Mouse (Mus musculus) monocyte, adult 2 months (primary cell): ENCODE results near the gene Akr1c19.
"Not testable (repeated sequence)": the region's sequence is repeated elsewhere in the genome, so short reads cannot be mapped to it uniquely, and the experiment has no call there.

Source experiments
- DNase-seq, 2 experiments: peaks; one replicate each; pipeline ENCODE4 v3.0.0; 2022; ENCODE audit warnings: low spot score in 2 of 2, low read depth in 1 of 2

The Akr1c19 gene

DNA sequence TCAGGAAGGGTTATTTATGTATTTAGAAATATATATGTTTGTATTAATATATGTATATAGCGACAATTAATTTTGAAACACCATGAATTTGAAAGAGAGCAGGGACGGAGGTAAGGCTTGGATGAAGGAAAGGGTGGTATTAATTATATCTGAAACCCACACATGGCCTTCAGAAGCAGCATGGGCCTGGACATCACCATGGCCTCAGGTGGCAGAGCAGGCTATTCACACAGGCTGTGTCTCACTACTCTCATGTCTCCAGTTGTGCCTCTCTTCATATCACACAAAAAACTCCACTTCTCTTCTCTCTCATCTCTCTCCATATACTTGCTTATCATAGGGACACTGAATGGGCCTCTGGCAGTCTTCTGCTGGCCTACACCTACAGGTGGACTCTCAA is 37.0 kb downstream of the Akr1c19 start:
- DNase-seq = not testable (repeated sequence)

DNA sequence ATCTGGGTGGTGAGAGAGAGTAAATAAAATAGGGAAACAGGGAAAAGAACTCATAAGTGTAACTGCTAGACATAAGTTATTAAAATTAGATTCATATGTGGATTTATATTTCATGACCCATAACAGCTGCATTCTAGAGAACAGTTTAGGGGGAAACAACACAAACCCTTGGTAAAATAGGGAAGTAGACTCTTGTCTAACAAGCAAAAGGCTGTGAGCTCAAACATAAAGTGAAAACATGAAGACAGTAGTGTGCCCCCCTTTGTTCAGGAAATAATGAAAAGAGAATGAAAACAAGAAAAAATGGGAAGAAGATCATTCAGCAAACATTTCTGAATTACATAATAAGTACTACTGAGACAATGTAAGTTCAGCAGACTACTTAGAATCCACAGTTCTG is 42.4 kb downstream of the Akr1c19 start:
- no peak for DNase-seq

DNA sequence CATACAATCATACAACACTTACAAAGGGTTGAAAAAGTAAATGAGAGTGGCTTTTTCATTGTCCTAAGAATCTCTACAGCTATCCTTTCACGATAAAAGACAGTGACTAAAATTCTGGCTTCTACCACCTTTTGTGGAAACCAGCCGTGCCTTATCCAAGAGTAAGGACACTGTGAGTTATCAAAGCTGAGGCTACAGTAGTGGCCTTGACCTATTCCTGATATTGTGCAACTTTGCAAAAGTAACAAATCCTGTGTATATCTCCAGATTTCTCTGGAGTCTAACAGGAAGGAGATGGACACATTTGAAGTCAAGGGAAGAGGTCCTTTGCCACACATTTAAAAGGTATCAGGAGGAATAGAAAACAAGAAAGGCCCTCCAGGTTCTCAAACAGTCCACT is 49.0 kb downstream of the Akr1c19 start:
- no peak for DNase-seq

DNA sequence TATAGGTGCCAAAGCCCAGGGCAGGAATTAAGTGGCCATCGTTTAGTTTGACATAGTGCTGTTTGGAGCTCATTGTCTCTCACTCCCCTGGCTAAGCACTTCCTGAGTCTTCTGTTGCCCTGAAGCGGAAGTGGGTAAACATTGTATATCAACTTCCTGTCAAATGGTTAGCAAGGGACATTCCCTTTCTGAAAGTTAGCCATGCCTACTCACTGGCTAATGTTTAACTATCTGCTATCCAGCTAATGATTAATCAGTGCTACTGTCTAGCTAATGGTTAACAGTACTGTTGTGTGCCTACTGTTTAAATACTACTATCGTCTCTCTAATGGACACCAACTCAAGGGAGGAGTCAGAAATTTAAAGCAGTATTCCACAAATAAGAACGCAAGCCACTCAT is 50.8 kb downstream of the Akr1c19 start, which contains the start of gene Akr1c12:
Gene Akr1c12, minus strand, starts transcription at position 150 of the 400 bp plus-strand sequence.
- no peak for DNase-seq

- DNase-seq = no peak
Observed at GRCm38 (mm10) chr13:4281471-4282412, 53.2 kb downstream of the Akr1c19 start.

DNA sequence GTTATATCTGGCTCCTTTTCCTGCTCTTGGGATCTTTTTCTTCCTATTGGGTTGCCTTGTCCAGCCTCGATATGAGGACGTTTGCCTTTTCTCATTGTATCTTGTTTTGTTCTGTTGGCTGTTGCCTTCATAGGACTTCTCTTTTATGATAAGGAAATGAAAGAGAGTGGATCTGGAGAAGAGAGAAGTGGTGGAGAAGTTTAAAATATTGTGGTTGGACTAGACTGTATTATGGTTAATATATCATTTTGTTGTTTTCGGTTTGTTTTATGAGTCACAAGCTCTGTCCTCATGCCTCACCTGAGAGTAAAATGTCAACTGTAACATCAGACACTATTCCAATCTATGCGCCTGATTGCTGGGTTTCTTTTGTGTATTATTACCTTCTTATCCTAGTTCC is 68.5 kb downstream of the Akr1c19 start:
- no peak for DNase-seq
